Mouse (Mus musculus): ENCODE data around the gene Hfe. TPM values are rescaled to one million over a fixed set of nuclear protein-coding genes. Genes with fewer than 3 reads are reported as not detected.

The Hfe gene
- total RNA-seq, 2 experiments from 2014 or later: 2.4 to 3.1 TPM

DNA sequence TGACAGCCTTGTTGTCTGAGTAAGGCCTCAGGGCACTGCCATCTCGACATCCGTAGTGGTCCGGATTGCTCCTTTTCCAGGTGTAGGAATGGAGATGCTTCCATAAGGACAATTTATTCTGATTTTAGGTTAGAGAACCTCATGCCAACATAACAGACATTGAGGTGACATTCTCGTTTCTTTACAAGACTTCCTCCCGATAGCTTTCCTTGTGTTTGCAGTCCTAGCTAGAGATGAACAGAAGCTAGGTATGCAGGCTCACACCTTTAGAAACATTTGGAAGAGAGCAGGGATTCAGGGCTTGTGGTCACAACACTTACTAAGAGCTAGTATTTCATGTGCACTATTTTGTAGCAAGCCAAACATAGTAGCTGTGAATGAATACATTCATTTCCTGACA is 32.6 kb upstream of the Hfe start:
- intact Hi-C loops (cut with DNase I): loop anchor here (10.0 kb wide), 1 partner anchor 308 kb away; no protein-coding TSS in a partner anchor
- Histone ChIP-seq H3K27ac (no peak overlapping the region), H3K4me3 (no peak overlapping the region)
- TF ChIP-seq CTCF (IDR thresholded peaks at IDR 0.05): no peak
- DNase-seq (ENCODE audit: extremely low spot score in 1 of 2, low spot score in 2 of 2): no peak

DNA sequence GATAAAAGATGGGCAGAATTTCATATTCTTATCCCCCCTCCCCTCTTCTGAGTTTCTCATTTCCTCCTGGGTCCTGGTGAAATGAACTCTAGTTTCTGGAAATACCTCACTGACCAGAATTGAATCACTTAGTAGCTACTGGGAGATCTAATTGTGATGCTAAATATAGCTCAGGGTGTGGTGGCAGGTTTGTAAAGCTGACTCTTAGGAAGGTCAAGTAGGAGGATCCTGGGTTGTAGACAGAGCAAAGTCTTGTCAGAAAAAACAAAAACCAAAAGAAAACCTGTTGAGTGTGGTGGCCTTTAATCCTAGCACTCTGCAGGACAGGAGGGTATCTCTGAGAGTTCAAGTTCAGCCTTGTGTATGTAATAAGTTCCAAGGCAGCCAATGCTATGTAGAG is 31.4 kb upstream of the Hfe start:
- intact Hi-C loops (cut with DNase I): loop anchor here (10.0 kb wide), 1 partner anchor 307 kb away; no protein-coding TSS in a partner anchor
- H3K4me3 ChIP-seq: no peak overlapping the region
- no peak for DNase-seq (ENCODE audit: extremely low spot score in 1 of 2, low spot score in 2 of 2)
- H3K27ac ChIP-seq: no peak overlapping the region
- no peak for TF ChIP-seq CTCF (IDR thresholded peaks at IDR 0.05)

DNA sequence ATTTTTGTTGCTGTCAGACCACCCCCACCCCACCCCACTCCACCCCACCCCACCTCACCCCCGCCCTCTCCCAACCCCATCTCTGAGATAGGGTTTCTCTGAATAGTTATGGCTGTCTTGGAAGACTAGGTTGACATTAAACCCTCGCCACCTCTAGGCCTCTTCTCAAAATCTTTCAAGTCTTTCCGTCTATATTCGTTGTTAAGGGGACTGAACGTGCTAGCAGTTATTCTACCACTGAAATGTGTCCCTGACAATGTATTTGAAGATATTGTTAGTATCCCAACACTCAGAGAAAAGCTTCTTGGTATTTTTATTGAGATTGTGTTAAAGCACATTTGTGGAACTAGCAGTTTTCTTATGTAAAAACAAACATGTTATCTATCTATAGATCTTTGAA is 30.3 kb upstream of the Hfe start:
- no peak overlapping the region for H3K27ac ChIP-seq
- no peak overlapping the region for H3K4me3 ChIP-seq
- TF ChIP-seq CTCF (IDR thresholded peaks at IDR 0.05): no peak
- DNase-seq (ENCODE audit: extremely low spot score in 1 of 2, low spot score in 2 of 2): no peak
- intact Hi-C loops (cut with DNase I): loop anchor here (10.0 kb wide), 1 partner anchor 306 kb away; no protein-coding TSS in a partner anchor

DNA sequence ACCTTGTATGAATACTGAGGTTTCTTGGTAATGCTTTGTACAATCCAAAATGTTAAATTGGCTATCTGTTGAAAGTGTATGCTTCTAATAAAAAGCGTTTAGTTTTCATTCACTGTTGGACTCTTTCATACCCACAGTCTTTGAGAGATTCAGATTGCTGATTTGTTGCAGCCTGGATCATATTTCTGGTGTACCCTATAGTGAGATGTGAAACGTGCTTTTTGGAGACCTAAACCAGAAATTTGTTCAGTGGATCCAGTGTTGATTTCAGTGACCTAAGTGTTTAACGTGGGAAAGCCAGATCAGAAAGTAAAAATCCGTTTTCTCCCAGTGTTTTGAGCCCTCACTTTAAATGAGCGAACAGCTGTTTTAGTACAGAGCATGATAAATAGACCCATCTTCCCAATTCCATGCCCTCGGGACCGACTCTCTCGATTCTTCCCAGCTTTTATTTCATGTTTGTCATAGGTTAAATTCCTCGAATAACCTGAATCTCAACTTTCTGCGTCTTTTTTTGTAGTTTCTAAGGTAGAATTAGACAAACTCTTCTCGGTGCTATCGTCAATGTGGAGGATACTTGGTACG is 29.7 kb upstream of the Hfe start:
- H3K4me3 ChIP-seq: peak overlapping the region; percentile 83
- peak overlapping the region; percentile 88 for H3K27ac ChIP-seq
- no peak for DNase-seq (ENCODE audit: extremely low spot score in 1 of 2, low spot score in 2 of 2)
- intact Hi-C loops (cut with DNase I): loop anchor here (10.0 kb wide), 1 partner anchor 306 kb away; no protein-coding TSS in a partner anchor
- TF ChIP-seq CTCF (IDR thresholded peaks at IDR 0.05): no peak

DNA sequence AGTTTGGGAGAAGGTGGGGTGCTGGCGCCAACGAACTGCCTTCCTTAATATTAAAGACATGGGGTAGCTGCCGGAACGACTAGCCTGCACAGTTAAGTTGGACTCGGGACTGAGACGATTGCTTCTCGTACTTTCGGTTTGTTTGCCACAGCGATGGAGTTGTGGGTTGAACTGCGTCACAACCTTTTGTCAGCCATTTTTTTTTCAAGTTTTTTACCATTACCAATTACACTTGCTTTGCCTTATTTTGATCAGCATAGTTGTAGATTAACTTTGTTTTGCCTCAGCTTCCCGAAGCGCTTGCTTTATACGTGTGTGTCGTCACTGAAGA is 29.2 kb upstream of the Hfe start:
- Histone ChIP-seq H3K27ac (peak overlapping the region; percentile 88), H3K4me3 (peak overlapping the region; percentile 83)
- intact Hi-C loops (cut with DNase I): loop anchor here (5.0 to 10.0 kb wide), 3 partner anchors 118 to 1698 kb away; partner anchors contain the start of genes Hist1h1e, Hist1h2ag, Hist1h2be and Hist1h2bj
- no peak for TF ChIP-seq CTCF (IDR thresholded peaks at IDR 0.05)
- no peak for DNase-seq (ENCODE audit: extremely low spot score in 1 of 2, low spot score in 2 of 2)

DNA sequence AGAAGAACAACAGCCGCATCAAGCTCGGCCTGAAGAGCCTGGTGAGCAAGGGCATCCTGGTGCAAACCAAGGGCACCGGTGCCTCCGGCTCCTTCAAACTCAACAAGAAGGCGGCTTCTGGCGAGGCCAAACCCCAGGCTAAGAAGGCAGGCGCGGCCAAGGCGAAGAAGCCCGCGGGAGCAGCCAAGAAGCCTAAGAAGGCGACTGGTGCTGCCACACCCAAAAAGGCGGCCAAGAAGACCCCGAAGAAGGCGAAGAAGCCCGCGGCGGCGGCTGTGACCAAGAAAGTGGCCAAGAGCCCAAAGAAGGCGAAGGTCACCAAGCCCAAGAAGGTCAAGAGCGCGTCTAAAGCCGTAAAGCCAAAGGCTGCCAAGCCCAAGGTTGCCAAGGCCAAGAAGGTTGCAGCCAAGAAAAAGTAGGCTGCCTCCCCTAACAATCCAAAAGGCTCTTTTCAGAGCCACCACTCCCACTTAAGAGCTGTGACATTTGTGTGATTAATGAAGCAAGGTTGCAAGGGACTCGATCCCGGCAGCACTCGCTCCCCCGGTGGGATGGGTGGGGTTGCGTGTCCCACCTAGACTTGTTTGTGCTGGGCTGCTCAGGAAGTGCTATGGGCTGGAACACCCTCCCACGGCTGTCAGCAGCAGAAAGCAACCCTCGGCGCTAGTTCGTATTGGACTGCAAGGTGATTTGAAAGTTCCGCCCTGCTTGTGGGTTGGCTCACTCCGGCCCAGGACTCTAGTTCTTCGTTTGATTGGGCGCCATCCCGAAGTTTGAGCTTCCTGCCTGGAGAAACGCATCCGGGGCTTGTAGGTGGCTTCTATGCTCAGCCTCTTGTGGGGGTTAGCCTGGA is 28.6 kb upstream of the Hfe start:
- peak; percentile 87 to 92 for DNase-seq (ENCODE audit: extremely low spot score in 1 of 2, low spot score in 2 of 2)
- H3K27ac ChIP-seq: peak overlapping the region; percentile 93
- intact Hi-C loops (cut with DNase I): loop anchor here (5.0 kb wide), 2 partner anchors 117 to 1697 kb away; partner anchors contain the start of genes Hist1h1e, Hist1h2ag, Hist1h2be and Hist1h2bj
- no peak; the same call in 1 of the 2 replicates for TF ChIP-seq CTCF (IDR thresholded peaks at IDR 0.05)
- H3K4me3 ChIP-seq: peak overlapping the region; percentile 83

DNA sequence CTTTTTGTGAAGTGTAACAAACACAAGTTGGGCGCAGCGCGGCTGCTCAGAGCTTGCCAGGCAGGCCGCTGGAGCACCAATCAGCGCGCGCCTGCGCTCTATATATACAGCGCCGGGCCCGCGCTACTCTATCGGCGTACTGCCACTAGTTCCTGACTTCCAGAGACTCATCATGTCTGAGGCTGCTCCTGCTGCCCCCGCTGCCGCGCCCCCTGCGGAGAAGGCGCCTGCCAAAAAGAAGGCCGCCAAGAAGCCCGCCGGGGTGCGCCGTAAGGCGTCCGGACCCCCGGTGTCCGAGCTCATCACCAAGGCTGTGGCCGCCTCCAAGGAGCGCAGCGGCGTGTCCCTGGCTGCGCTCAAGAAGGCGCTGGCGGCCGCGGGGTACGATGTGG is 28.0 kb upstream of the Hfe start, which contains the start of gene Hist1h1c:
TSS of gene Hist1h1c (plus strand) at position 132 of the 392 bp plus-strand sequence.
- H3K27ac ChIP-seq: peak within 1 kb of the TSS; percentile 93
- DNase-seq (ENCODE audit: extremely low spot score in 1 of 2, low spot score in 2 of 2): peak; percentile 85 to 87
- peak within 1 kb of the TSS; percentile 83 for H3K4me3 ChIP-seq
- TF ChIP-seq CTCF (IDR thresholded peaks at IDR 0.05): no peak; the same call in 1 of the 2 replicates
- intact Hi-C loops (cut with DNase I): loop anchor here (5.0 kb wide), 2 partner anchors 116 to 1696 kb away; partner anchors contain the start of genes Hist1h1e, Hist1h2ag, Hist1h2be and Hist1h2bj

DNA sequence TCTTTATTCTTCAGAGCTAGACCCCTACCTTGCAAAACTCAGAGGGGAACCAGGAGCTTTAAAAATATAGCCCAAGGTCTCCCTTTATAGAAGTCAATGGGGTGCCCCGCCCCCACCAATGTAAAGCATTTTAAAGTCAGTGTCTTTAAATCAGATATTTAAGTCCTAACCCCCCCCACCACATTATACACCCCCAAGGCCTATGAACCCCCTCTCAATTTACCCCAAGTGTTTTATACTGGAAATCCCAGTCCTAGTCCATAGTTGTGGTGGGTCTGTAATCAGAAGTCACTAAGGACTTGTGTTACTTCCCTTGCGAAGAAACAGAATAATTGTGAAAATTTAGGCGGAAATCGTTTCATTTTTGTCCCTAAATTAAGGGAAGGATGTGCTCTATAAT is 27.4 kb upstream of the Hfe start:
- TF ChIP-seq CTCF (IDR thresholded peaks at IDR 0.05): no peak

DNA sequence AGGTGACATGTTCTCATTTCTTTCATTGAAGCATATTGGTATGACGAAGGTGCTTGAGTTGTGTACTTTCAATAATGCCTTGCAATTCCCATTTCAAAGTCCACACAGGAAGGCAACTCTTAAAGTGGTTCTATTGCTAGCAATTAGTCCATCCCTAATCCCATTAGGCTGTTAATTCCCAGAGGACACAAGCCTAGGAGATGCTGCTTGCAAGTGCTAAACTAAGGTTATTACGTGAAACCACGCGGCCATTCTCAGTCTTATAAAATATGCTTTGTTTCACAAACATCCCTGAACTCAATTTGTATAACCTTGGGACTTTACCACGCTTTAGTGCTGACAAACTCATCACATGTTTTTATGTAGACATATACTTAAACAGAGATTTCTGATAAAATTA is 26.4 kb upstream of the Hfe start:
- intact Hi-C loops (cut with DNase I): loop anchor here (5.0 kb wide), 2 partner anchors 115 to 1695 kb away; partner anchors contain the start of genes Hist1h1e, Hist1h2ag, Hist1h2be and Hist1h2bj
- Histone ChIP-seq H3K27ac (no peak overlapping the region), H3K4me3 (no peak overlapping the region)
- no peak for DNase-seq (ENCODE audit: extremely low spot score in 1 of 2, low spot score in 2 of 2)
- TF ChIP-seq CTCF (IDR thresholded peaks at IDR 0.05): no peak

More for the DNA sequence above, 27.4 kb upstream of the Hfe start:
- peak overlapping the region; percentile 83 for H3K4me3 ChIP-seq
- intact Hi-C loops (cut with DNase I): loop anchor here (5.0 kb wide), 2 partner anchors 116 to 1696 kb away; partner anchors contain the start of genes Hist1h1e, Hist1h2ag, Hist1h2be and Hist1h2bj
- H3K27ac ChIP-seq: peak overlapping the region; percentile 93
- DNase-seq (ENCODE audit: extremely low spot score in 1 of 2, low spot score in 2 of 2): no peak

DNA sequence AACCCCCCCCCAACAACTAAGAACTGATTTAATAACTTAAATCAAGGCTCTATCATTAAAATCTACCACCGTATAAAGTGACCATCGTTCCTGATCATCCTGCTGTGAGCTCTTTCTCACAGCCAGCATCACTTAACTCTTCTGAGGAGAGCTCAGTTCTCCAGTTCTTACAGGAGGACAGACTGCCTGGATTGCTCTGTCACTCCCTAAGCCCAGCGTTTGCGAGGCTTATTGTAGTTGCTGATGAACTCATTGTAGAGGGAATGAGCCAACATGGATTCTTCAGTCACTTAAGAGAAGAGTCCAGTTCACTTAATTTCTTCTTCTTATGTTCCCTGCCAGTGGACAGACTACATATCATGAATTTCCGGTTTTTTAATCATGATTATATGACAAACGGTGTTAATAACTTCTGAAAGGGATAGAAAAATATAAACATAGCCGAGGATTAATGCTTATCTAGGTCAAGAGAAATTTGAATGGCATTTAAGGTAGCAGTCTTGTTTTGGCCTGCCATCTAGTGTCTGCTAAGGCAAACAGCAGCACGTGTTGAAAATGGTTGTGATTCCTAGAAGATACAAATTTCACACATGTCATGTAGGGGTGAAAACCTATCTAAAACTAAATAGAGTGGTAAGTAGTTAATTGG is 21.6 kb upstream of the Hfe start:
- no peak for DNase-seq (ENCODE audit: extremely low spot score in 1 of 2, low spot score in 2 of 2)
- intact Hi-C loops (cut with DNase I): loop anchor here (1.0 kb wide), 1 partner anchor 31 kb away; no protein-coding TSS in a partner anchor
- peak; percentile 86 for TF ChIP-seq CTCF (IDR thresholded peaks at IDR 0.05)
- Histone ChIP-seq H3K4me3 (no peak overlapping the region), H3K27ac (no peak overlapping the region)

DNA sequence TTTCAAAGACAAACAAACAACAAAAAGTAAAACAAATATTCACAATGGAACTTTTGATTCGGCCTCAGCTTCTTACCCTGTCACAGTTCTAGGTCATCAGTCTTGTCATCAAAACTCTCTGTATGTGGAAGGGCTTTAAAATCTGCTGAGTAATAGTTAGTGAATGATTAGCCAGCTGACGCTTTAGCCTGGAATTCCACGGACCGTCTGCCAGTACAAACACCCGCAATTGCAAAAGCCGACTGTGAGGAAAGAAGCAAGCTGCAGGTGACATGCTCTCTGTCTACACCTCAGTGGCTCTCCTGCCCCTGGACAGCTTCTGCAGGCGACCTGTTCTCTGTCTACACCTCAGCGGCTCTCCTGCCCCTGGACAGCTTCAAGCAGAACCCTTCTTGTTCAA is 19.8 kb upstream of the Hfe start:
- intact Hi-C loops (cut with DNase I): no loop called here
- TF ChIP-seq CTCF (IDR thresholded peaks at IDR 0.05): no peak
- no peak overlapping the region for H3K4me3 ChIP-seq
- DNase-seq (ENCODE audit: extremely low spot score in 1 of 2, low spot score in 2 of 2): no peak
- H3K27ac ChIP-seq: no peak overlapping the region

Data from left cerebral cortex, adult 2 months (tissue).